Mouse (Mus musculus): ENCODE measurements around the gene Gm9639. TPM values are rescaled to one million over a fixed set of nuclear protein-coding genes. Genes with fewer than 3 reads are reported as not detected.
"Not testable (repeated sequence)": the region's sequence is repeated elsewhere in the genome, so short reads cannot be mapped to it uniquely, and the experiment has no call there.

Gene Gm9639
- polyA plus RNA-seq (2015; fragmentation: Nextera tagmentation; extraction: Ambion mirVana): not detected in 2 replicates

DNA sequence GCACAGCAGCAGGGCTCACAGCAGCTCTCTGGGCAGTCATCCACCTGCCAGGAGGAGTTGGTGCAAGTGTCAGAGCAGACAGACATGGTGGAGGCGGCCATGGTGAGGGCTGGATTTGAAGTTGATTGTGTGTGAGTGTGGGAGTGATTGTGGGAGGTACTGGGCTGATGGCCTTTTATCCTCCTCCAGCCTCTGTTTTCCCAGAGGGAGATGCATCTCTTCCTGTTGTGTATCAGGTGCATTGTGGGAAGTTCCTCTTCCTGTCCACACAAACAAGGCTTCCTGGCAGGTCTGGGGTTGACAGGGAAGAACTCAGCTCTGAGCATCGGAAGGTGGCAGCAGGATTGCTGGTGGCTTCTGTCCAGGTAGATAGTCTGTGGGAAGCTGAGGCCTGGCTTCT lies at the start of gene Gm9639:
Gm9639 (minus strand) TSS at position 101 of the 400 bp plus-strand sequence.
- H3K9ac ChIP-seq: no peak within 1 kb of the TSS

DNA sequence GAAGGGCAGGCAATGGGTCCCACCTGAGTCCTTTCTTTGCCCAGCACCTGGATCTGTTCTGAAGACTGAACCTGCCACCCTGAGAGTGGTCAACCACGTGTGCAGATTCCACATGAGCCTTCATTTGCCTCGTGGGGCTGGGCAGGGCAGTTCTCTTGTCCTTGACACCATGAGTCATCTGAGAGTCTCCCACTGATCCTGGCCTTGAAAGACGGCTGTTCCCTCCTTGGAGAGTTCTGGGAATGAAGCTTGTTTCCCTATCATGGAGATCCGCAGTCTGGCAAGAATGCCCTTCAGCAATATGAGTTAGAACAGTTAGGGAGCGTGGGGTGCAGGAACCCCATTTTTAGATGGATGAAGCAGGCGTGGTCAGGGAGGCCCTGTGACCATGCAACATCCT lies 44.1 kb upstream of the Gm9639 start:
- WGBS: 83% methylated on average over 6 of the region's 6 CpGs
- Histone ChIP-seq H3K4me1 (replicated peaks) (no peaks in the 10 kb centered on the region), H3K27me3 (no peaks in the 10 kb centered on the region), H3K4me2 (no peak overlapping the region), H3K9ac (no peak overlapping the region), H3K4me3 (no peak overlapping the region), H3K27ac (replicated peaks) (no peak overlapping the region), H3K9me3 (peaks cover 18% of the 10 kb centered on the region), H3K36me3 (no peaks in the 10 kb centered on the region)
- no peak for ATAC-seq (ENCODE audit: low read depth)

More for the DNA sequence above, at the start of gene Gm9639:
- no peak within 1 kb of the TSS for H3K4me2 ChIP-seq
- no peak within 1 kb of the TSS for H3K27ac ChIP-seq (replicated peaks)
- peaks cover 8% of the 10 kb centered on the region; the same call in 1 of the 2 replicates for H3K4me1 ChIP-seq (replicated peaks)
- no peak within 1 kb of the TSS for H3K4me3 ChIP-seq
- no peaks in the 10 kb centered on the region for H3K36me3 ChIP-seq
- 60% methylated on average over 2 of the region's 2 CpGs for WGBS
- H3K27me3 ChIP-seq: no peaks in the 10 kb centered on the region
- H3K9me3 ChIP-seq: no peaks in the 10 kb centered on the region
- ATAC-seq (ENCODE audit: low read depth): no peak

DNA sequence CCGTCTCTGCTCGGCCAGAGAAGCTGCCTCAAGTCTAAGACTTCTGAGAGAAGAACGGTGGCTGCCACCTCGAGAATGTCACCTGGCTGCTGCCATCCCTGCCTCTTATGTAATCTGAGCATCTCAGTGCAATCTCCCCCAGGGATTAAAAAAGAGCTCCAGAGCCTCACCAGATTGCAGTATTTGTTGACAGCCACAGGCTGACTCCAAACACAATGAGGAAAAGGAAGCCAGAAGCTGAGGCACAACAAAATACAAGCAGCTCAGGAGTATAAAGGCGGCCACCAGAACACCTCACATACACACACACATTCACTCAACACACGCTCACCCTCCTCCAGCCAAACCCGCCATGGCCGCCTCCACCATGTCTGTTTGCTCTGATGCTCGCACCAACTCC lies 40.8 kb upstream of the Gm9639 start, which contains the start of gene Krtap10-10:
Krtap10-10 (plus strand) TSS at position 301 of the 400 bp plus-strand sequence.
- no peak for ATAC-seq (ENCODE audit: low read depth)
- Histone ChIP-seq H3K9me3 (no peaks in the 10 kb centered on the region), H3K4me3 (no peak within 1 kb of the TSS), H3K27ac (replicated peaks) (no peak within 1 kb of the TSS), H3K27me3 (no peaks in the 10 kb centered on the region), H3K4me1 (replicated peaks) (no peaks in the 10 kb centered on the region), H3K36me3 (no peaks in the 10 kb centered on the region), H3K9ac (no peak within 1 kb of the TSS), H3K4me2 (no peak within 1 kb of the TSS)
- WGBS: 73% methylated on average over 6 of the region's 9 CpGs

DNA sequence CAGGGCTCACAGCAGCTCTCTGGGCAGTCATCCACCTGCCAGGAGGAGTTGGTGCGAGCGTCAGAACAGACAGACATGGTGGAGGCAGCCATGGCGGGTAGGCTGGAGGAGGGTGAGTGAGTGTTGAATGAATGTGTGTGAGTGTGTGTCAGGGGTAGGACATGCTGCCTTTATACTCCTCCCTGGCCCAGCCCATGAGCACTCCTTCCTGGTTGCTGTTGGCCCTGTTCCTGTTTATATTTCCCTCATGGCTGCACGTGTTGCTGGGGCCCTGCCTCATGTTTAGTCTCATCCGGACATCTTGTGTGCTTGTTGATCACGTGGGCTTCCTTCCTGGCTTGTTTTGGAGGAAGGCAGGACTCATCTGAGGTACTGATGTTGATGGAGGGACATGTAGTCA lies 32.1 kb upstream of the Gm9639 start, which contains the start of gene Krtap10-4:
Krtap10-4 (minus strand) TSS at position 145 of the 400 bp plus-strand sequence.
- Histone ChIP-seq H3K9me3 (peaks cover 5% of the 10 kb centered on the region; the same call in 1 of the 2 replicates), H3K4me2 (no peak within 1 kb of the TSS), H3K27me3 (no peaks in the 10 kb centered on the region), H3K27ac (replicated peaks) (no peak within 1 kb of the TSS), H3K4me3 (no peak within 1 kb of the TSS), H3K4me1 (replicated peaks) (no peaks in the 10 kb centered on the region), H3K9ac (no peak within 1 kb of the TSS), H3K36me3 (no peaks in the 10 kb centered on the region)
- no peak for ATAC-seq (ENCODE audit: low read depth)
- WGBS: 83% methylated on average over 6 of the region's 6 CpGs

DNA sequence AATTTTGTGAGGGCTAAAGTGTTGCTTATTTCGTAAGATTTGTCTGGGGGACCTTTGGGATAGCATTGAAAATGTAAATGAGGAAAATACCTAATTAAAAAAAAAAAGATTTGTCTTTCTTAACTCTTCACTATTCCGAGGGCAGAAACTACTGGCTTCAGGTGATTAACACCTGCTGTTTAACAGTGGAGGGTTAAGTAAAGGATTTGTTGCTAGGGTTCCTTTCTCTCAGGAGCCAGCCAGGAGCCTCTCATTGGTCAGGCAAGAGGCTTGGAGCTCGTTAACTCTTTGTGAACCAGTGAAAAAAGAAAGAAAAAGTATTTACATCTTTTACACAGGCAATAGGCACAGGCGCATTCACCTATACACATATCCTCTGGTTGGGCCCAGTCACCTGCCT lies 24.3 kb upstream of the Gm9639 start:
- WGBS: 46% methylated on average over 4 of the region's 4 CpGs
- Histone ChIP-seq H3K9ac (no peak overlapping the region), H3K9me3 (peaks cover 5% of the 10 kb centered on the region; the same call in 1 of the 2 replicates), H3K4me1 (replicated peaks) (no peaks in the 10 kb centered on the region), H3K27ac (replicated peaks) (no peak overlapping the region), H3K4me3 (no peak overlapping the region), H3K4me2 (no peak overlapping the region), H3K36me3 (no peaks in the 10 kb centered on the region), H3K27me3 (no peaks in the 10 kb centered on the region)
- no peak for ATAC-seq (ENCODE audit: low read depth)

DNA sequence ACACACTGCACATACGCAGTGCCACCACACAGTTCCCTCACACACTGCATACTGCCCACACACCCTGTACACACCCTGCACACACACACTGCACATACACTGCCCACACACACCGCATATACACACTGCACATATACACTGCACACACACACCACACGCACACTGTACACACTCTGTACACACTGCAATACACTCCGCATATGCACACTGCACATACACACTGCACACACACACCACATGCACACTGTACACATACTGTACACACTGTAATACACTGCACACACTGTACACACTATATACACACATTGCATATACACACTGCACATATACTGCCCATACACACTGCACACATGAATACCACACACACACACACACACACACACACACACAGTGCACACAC lies 23.6 kb upstream of the Gm9639 start:
- H3K9ac ChIP-seq: no peak overlapping the region
- H3K27me3 ChIP-seq: no peaks in the 10 kb centered on the region
- H3K36me3 ChIP-seq: no peaks in the 10 kb centered on the region
- ATAC-seq (ENCODE audit: low read depth): no peak
- H3K4me3 ChIP-seq: no peak overlapping the region
- H3K4me2 ChIP-seq: no peak overlapping the region
- no peak overlapping the region for H3K27ac ChIP-seq (replicated peaks)
- H3K4me1 ChIP-seq (replicated peaks): no peaks in the 10 kb centered on the region
- WGBS: 97% methylated on average over 4 of the region's 4 CpGs
- H3K9me3 ChIP-seq: no peaks in the 10 kb centered on the region

DNA sequence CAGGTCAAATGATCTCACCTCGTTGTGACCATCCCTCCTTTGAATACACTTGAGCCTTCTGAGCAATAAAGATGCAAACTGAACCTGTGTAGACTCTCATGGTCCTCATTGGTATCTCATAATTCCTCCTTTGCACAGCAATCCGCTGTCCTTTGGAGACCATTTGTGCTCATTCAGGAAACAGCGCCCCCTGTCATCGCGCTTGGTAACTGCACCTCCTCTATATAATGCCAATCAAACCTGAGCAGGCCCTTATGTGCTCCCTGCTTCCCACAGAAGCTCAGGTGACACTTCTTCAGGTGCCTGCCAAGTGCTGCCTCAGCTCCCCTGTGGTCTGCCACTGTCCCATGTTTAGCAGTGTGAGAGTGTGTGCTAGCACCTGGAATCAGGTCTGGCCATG lies 20.6 kb upstream of the Gm9639 start:
- no peaks in the 10 kb centered on the region for H3K27me3 ChIP-seq
- no peak for ATAC-seq (ENCODE audit: low read depth)
- no peaks in the 10 kb centered on the region for H3K9me3 ChIP-seq
- no peak overlapping the region for H3K9ac ChIP-seq
- H3K4me1 ChIP-seq (replicated peaks): no peaks in the 10 kb centered on the region
- H3K27ac ChIP-seq (replicated peaks): no peak overlapping the region
- H3K4me2 ChIP-seq: no peak overlapping the region
- H3K36me3 ChIP-seq: no peaks in the 10 kb centered on the region
- WGBS: 36% methylated on average over 5 of the region's 5 CpGs
- no peak overlapping the region for H3K4me3 ChIP-seq

DNA sequence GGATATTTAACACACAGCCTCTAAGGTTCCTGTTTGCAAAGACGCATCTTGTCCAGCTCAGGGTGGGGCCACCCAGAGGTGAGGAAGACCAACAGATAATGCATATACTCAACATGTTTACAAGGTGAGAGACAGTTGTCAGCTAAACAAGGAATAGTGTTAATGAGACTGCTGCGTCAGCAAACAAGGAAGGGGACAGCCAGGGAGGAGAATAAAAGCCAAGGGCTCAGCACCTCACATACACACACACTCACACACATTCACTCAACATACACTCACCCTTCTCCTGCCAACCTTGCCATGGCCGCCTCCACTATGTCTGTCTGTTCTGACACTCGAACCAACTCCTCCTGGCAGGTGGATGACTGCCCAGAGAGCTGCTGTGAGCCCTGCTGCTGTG lies 19.5 kb upstream of the Gm9639 start, which contains the start of gene Gm2696:
Gm2696 (plus strand) TSS at position 301 of the 400 bp plus-strand sequence.
- no peak within 1 kb of the TSS for H3K4me2 ChIP-seq

DNA sequence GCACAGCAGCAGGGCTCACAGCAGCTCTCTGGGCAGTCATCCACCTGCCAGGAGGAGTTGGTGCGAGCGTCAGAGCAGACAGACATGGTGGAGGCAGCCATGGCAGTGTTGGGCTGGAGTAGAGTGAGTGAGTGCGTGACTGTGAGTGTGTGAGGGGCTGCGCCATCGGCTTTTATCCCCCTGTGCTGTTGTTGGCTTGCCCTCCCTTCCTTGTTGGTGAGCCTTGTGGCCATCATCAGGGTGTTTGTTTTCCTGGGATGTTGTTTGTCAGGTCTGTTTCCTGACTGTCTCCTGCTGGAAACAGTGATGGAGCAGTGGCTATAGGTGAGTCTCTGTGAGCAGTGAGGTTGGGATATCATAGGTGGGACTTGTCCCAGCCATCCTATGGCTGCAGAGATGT lies 16.9 kb upstream of the Gm9639 start, which contains the start of gene Gm9507:
Gm9507 (minus strand) TSS at position 101 of the 400 bp plus-strand sequence.
- no peak for ATAC-seq (ENCODE audit: low read depth)
- Histone ChIP-seq H3K9ac (no peak within 1 kb of the TSS), H3K9me3 (no peaks in the 10 kb centered on the region), H3K36me3 (no peaks in the 10 kb centered on the region), H3K4me1 (replicated peaks) (no peaks in the 10 kb centered on the region), H3K4me2 (no peak within 1 kb of the TSS), H3K4me3 (no peak within 1 kb of the TSS), H3K27me3 (no peaks in the 10 kb centered on the region), H3K27ac (replicated peaks) (no peak within 1 kb of the TSS)
- WGBS: 71% methylated on average over 5 of the region's 5 CpGs

More for the DNA sequence above, 19.5 kb upstream of the Gm9639 start, which contains the start of gene Gm2696:
- Histone ChIP-seq H3K27me3 (no peaks in the 10 kb centered on the region), H3K36me3 (no peaks in the 10 kb centered on the region), H3K9ac (no peak within 1 kb of the TSS), H3K4me3 (no peak within 1 kb of the TSS), H3K4me1 (replicated peaks) (no peaks in the 10 kb centered on the region), H3K9me3 (no peaks in the 10 kb centered on the region), H3K27ac (replicated peaks) (no peak within 1 kb of the TSS)
- WGBS: 63% methylated on average over 4 of the region's 4 CpGs
- ATAC-seq (ENCODE audit: low read depth): no peak

DNA sequence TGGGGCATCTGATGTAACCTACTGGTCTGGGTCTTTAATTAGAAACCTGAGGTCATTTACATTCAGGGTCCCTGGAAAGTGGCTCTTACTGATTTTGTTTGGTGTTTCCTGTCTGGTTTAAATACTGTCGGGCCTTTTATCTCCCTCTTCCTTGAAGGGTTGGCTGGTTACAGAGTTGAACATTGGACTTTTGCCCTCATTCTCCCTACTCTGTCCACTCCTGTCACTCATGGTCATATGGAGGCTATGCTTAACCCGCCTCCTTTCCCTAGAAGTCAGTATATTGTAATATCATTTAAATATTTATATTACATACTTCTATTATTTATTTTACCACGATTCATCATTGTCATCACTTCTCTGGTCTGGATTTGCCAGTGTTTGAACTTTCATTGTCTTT lies 9.2 kb upstream of the Gm9639 start:
- H3K27ac ChIP-seq (replicated peaks): no peak overlapping the region
- H3K9me3 ChIP-seq: no peaks in the 10 kb centered on the region
- ATAC-seq (ENCODE audit: low read depth): no peak
- 87% methylated on average over 3 of the region's 3 CpGs for WGBS
- no peak overlapping the region for H3K4me2 ChIP-seq
- 0 out of 2 replicates have a peak, but pooled peaks cover under 1% of the 10 kb centered on the region for H3K4me1 ChIP-seq (replicated peaks)
- H3K27me3 ChIP-seq: no peaks in the 10 kb centered on the region
- H3K4me3 ChIP-seq: no peak overlapping the region
- H3K36me3 ChIP-seq: no peaks in the 10 kb centered on the region
- no peak overlapping the region for H3K9ac ChIP-seq

DNA sequence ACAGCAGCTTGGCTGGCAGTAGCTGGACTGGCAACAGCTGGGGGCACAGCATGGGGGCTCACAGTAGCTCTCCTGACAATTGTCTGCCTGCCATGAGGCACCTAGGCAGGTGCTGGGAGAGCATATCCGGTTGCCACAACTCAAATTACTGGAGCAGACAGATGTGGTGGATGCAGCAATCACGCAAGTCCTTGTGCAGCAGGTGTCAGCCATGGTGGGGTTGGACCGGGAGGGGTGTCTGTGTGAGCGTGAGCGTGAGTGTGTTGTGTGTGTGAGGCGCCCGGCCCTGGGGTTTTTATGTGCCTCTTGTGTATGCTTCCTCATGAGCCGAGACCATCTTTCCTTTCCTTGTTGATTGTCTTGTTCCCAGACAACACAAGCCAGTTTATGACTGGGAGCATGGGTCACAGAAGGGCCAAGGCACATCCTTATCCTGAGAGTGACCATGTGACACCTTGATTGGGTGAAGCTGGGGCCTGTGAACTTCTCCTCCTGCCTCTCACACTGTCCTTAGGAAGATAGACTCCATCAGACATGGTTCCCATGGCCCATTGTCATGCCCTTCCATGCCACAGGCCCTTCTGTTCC lies 4.1 kb upstream of the Gm9639 start, which contains the start of gene Gm19668:
Gm19668 (minus strand) TSS at position 213 of the 588 bp plus-strand sequence.
- Histone ChIP-seq H3K27me3 (no peaks in the 10 kb centered on the region), H3K9me3 (no peaks in the 10 kb centered on the region), H3K4me3 (no peak within 1 kb of the TSS), H3K9ac (no peak within 1 kb of the TSS), H3K4me1 (replicated peaks) (peaks cover 8% of the 10 kb centered on the region; the same call in 1 of the 2 replicates), H3K4me2 (no peak within 1 kb of the TSS), H3K36me3 (no peaks in the 10 kb centered on the region), H3K27ac (replicated peaks) (peak within 1 kb of the TSS; percentile 49; the same call in 1 of the 2 replicates)
- no peak for ATAC-seq (ENCODE audit: low read depth)
- WGBS: 28% methylated on average over 8 of the region's 8 CpGs

DNA sequence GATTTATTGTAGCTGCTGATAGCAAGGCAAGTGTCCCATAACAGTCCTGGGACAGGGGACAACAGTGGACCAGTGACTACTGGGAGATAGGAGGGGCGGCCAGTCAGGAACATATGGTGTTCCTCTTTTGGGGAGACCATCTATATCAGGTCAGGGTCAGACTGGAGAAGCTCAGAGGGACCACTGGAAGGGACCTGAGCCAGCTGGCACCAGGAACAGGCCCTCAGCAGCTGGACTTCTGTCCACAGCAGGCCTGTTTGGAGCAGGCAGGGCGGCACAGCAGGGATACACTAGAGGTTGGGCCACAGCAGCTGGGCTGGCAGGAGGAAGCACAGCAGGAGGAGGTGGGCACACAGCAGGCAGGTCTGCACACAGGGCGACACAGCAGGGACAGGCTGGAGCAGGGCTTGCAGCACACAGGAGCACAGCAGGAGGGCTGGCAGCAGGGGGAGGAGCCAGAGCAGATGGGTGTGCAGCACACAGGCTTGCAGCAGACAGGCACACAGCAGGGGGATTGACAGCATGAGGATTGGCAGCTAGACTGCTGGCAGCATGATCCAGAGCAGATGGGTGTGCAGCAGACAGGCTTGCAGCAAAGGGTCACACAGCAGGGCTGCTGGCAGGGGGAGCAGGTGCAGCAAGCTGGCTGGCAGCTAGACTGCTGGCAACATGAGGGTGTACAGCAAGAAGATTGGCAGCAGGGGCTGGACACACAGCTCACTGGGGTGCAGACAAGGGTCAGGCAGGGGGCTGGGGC lies 3.5 kb upstream of the Gm9639 start:
- 0 out of 2 replicates have a peak, but pooled peaks have one; percentile 27 for ATAC-seq (ENCODE audit: low read depth)
- not testable (repeated sequence) for H3K4me2 ChIP-seq; H3K4me3 ChIP-seq; H3K4me1 ChIP-seq (replicated peaks); H3K9ac ChIP-seq; H3K9me3 ChIP-seq; H3K27me3 ChIP-seq; H3K36me3 ChIP-seq
- H3K27ac ChIP-seq (replicated peaks): peak overlapping the region; percentile 49; the same call in 1 of the 2 replicates
- 35% methylated on average over 3 of the region's 3 CpGs for WGBS
